Mouse (Mus musculus) MEL (cell line): Measurements from ENCODE around the gene Chrd.

Source experiments
- CTCF ChIP-seq, 3 experiments: IDR thresholded peaks in 2 of 3; conservative IDR thresholded peaks in 1 of 3; 2 replicates each; pipeline ENCODE4 v1.5.1; 2011 to 2012; ENCODE audit warnings: low read length in 3 of 3, low read depth in 2 of 3, mild to moderate bottlenecking in 2 of 3, improper control_type of control experiment in 1 of 3, inconsistent platforms in 1 of 3, mixed read lengths in 1 of 3, moderate library complexity in 1 of 3; ENCODE audit not compliant: control insufficient read depth in 1 of 3, insufficient read depth in 1 of 3, poor library complexity in 1 of 3, severe bottlenecking in 1 of 3
- ETS1 ChIP-seq: IDR thresholded peaks from 2 replicates; pipeline ENCODE4 v1.6.1; 2012; ENCODE audit warnings: low read depth, mild to moderate bottlenecking, inconsistent platforms, low read length, improper control_type of control experiment, moderate library complexity
- GATA1 ChIP-seq: IDR thresholded peaks from 2 replicates; pipeline ENCODE4 v1.6.1; 2011; ENCODE audit warnings: low read depth, low read length, improper control_type of control experiment
- SIN3A ChIP-seq: IDR thresholded peaks from 2 replicates; pipeline ENCODE4 v1.6.1; 2012; ENCODE audit warnings: low read length, improper control_type of control experiment, inconsistent platforms
- USF2 ChIP-seq, 2 experiments: IDR thresholded peaks; 2 replicates each; pipeline ENCODE4 v1.6.1; 2011 to 2012; ENCODE audit warnings: improper control_type of control experiment in 2 of 2, low read length in 2 of 2, borderline replicate concordance in 1 of 2, inconsistent platforms in 1 of 2, low read depth in 1 of 2, mild to moderate bottlenecking in 1 of 2; ENCODE audit not compliant: insufficient read depth in 1 of 2

DNA sequence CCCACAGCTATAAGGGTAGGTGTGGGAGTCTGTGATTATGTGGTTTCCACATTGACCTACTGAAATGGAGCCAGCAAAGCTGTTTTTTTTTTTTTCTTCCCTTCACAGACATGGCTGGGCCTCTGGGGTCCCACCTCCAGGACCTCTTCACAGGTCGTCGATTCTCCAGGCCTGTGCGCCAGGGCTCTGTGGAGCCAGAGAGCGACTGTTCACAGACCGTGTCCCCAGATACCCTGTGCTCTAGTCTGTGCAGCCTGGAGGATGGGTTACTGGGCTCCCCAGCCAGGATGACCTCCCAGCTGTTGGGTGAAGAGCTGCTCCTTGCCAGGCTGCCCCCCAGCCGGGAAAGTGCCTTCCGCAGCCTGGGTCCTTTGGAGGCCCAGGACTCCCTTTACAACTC, 31.6 kb upstream of the Chrd start:
- TF ChIP-seq CTCF (IDR thresholded peaks at IDR 0.05 in 2 of 3, conservative IDR thresholded peaks at IDR 0.05 in 1 of 3; ENCODE audit: control insufficient read depth in 1 of 3, insufficient read depth in 1 of 3, low read depth in 2 of 3, low read length in 3 of 3, poor library complexity in 1 of 3, severe bottlenecking in 1 of 3): no peak
- no peak for TF ChIP-seq ETS1
- no peak for TF ChIP-seq USF2 (IDR thresholded peaks at IDR 0.05; ENCODE audit: borderline replicate concordance in 1 of 2, insufficient read depth in 1 of 2, low read depth in 1 of 2, low read length in 2 of 2)
- no peak for TF ChIP-seq GATA1
- no peak for TF ChIP-seq SIN3A
